Mouse (Mus musculus) ES-Bruce4 (cell line): Measurements from ENCODE around the gene Ifi27l2a. TPM values are rescaled to one million over a fixed set of nuclear protein-coding genes. Genes with fewer than 3 reads are reported as not detected.

Experiments used
- H3K27ac ChIP-seq: 2 replicates; pipeline ENCODE4 v1.5.1; 2012; ENCODE audit warnings: low read length, inconsistent platforms; ENCODE audit not compliant: insufficient read depth
- H3K27me3 ChIP-seq: 2 replicates; pipeline ENCODE4 v1.6.1; 2012; ENCODE audit warnings: mild to moderate bottlenecking, low read length, inconsistent platforms; ENCODE audit not compliant: control insufficient read depth, poor library complexity, insufficient read depth, severe bottlenecking
- H3K36me3 ChIP-seq: 2 replicates; pipeline ENCODE4 v1.6.1; 2012; ENCODE audit warnings: inconsistent platforms, mild to moderate bottlenecking, low read length, moderate library complexity; ENCODE audit not compliant: control insufficient read depth, poor library complexity, insufficient read depth, severe bottlenecking
- H3K4me1 ChIP-seq: one replicate; pipeline ENCODE4 v1.8.1; 2011; ENCODE audit warnings: low read length; ENCODE audit not compliant: control insufficient read depth, insufficient read depth
- H3K4me3 ChIP-seq: 2 replicates; pipeline ENCODE4 v1.5.1; 2011; ENCODE audit warnings: low read depth, mild to moderate bottlenecking, low read length
- H3K9ac ChIP-seq: 2 replicates; pipeline ENCODE4 v1.6.1; 2012; ENCODE audit warnings: low read depth, mild to moderate bottlenecking, inconsistent platforms; ENCODE audit not compliant: poor library complexity, severe bottlenecking
- H3K9me3 ChIP-seq: replicated peaks from 2 replicates; pipeline ENCODE4 v1.6.1; 2012; ENCODE audit warnings: mild to moderate bottlenecking, low read length, inconsistent platforms; ENCODE audit not compliant: control insufficient read depth, poor library complexity, insufficient read depth, severe bottlenecking
- CTCF ChIP-seq: IDR thresholded peaks from one replicate; pipeline ENCODE4 v1.8.1; 2011; ENCODE audit warnings: low read depth, low read length
- EP300 ChIP-seq: IDR thresholded peaks from 2 replicates; pipeline ENCODE4 v1.6.1; 2011; ENCODE audit warnings: low read depth, low read length; ENCODE audit not compliant: insufficient read depth
- POLR2A ChIP-seq: IDR thresholded peaks from one replicate; pipeline ENCODE4 v1.8.1; 2011; ENCODE audit warnings: low read length; ENCODE audit not compliant: insufficient read depth
- polyA plus RNA-seq: library from polyadenylated mRNA; stranded (reverse); fragments of >200 nt; gene quantifications from 2 replicates; pipeline ENCODE4 v1.2.4, GENCODE M21; 2011; ENCODE audit warnings: low read depth; ENCODE audit not compliant: missing spikeins, insufficient read depth, insufficient read length

The Ifi27l2a gene
- polyA plus RNA-seq, 1 experiment: 5.0 TPM

DNA sequence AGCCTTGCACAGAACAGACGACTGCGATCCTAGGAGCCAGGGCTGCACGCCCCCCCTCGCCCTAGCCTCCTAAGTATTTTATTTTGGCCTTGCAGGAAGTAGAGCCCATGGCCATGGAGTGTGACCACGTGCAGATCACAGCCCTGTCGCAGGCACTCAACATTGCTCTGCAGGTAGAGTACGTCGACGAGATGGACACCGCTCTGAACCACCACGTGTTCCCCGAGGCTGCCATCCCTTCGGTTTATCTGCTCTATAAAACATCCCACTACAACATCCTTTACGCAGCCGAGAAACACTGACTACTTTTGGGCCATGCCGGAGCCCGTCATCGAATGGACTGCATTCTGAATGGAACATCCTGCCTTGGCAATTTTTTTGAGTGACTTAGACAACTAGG is 39.3 kb downstream of the Ifi27l2a start:
- no peaks in the 10 kb centered on the region for H3K9me3 ChIP-seq
- peaks cover 2% of the 10 kb centered on the region for H3K4me1 ChIP-seq
- no peak overlapping the region for H3K27ac ChIP-seq
- no peaks in the 10 kb centered on the region for H3K27me3 ChIP-seq
- no peak overlapping the region for H3K4me3 ChIP-seq
- no peak overlapping the region for H3K9ac ChIP-seq
- no peak for TF ChIP-seq CTCF
- no peak for TF ChIP-seq EP300
- no peak for TF ChIP-seq POLR2A
- peaks cover 14% of the 10 kb centered on the region for H3K36me3 ChIP-seq

DNA sequence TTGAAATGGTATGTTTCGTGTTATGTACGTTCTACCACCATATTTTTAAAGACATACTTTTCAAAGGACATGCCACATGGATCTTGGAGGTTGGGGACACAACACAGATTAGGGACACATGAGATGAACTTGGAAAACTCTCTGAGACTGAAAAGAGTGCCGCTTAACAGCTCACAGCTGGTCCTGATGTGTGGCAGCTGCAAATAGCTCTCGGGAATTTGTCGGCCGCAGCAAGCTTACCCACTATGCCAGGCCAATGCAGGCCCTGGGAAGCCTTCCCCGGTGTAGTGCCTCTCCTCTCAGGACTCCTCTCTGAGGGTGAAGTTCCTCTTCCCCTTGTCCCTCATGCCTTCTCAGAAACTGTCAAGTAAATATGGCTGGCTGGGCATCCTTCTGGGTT is 46.7 kb downstream of the Ifi27l2a start:
- H3K4me1 ChIP-seq: no peaks in the 10 kb centered on the region
- no peak overlapping the region for H3K4me3 ChIP-seq
- H3K9me3 ChIP-seq: no peaks in the 10 kb centered on the region
- H3K9ac ChIP-seq: no peak overlapping the region
- H3K27me3 ChIP-seq: no peaks in the 10 kb centered on the region
- TF ChIP-seq EP300: no peak
- TF ChIP-seq CTCF: no peak
- TF ChIP-seq POLR2A: no peak
- H3K36me3 ChIP-seq: no peaks in the 10 kb centered on the region
- no peak overlapping the region for H3K27ac ChIP-seq

DNA sequence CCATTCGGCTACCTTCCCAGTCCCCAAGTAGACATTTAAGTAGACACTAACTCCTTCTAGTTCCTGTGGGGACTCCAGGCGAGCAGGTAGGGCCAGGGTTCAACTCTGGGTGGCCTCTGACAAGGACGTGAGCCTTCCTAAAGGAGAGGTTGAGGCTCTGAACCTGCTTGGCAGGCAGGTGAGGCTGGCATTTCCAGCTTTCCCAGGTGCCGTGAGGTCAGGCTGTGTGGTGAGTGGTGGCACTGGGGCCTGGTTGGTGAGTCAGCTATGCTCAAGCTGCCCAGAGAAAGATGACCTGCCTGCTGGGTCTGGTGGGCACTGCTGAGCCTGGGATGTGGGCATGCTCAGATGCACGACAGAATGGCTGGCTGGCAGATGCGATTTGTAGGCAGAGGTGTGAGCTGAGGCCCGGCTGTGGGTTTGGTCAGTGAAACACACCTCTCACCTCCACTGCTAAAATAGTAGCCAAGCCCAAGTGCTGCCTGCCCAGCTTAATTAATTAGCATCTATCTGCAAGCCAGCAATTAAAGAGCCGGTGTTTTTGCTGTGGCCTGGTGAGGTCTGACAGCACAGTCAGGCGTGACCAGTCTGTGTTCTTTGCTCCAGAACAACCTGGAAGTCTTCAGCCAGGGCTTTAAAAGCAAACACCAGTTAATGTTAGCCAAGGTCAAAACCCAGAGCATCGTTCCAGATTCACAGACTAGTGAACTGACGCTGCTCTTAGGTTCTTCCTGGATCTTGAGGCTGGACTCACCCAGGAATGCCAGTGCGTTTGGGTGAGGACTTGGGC is 47.8 kb downstream of the Ifi27l2a start:
- H3K27me3 ChIP-seq: no peaks in the 10 kb centered on the region
- no peak overlapping the region for H3K27ac ChIP-seq
- H3K4me3 ChIP-seq: no peak overlapping the region
- TF ChIP-seq POLR2A (no peak), EP300 (no peak), CTCF (no peak)
- H3K9me3 ChIP-seq: no peaks in the 10 kb centered on the region
- no peaks in the 10 kb centered on the region for H3K36me3 ChIP-seq
- H3K9ac ChIP-seq: no peak overlapping the region
- no peaks in the 10 kb centered on the region for H3K4me1 ChIP-seq

DNA sequence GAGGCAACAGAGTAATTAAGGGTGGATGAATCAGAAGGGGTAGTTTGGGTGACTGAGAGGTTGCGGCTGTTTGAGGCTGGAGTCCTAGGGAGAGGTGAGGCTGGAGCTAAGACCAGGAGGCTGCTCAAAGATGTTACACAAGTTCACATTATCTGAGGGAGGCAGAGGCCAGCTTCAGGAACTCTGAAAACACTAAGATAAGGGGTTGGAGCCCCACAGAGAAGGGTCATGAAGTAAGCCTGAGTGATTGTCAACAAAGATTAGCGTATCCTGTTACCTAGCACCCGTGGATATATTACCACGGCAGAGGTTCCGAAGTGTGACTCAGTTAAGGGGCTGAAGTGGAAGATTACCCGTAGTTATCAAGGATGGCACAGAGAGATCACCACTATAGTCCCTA is 50.0 kb downstream of the Ifi27l2a start:
- no peak overlapping the region for H3K27ac ChIP-seq
- TF ChIP-seq EP300: no peak
- TF ChIP-seq CTCF: no peak
- no peak for TF ChIP-seq POLR2A
- no peaks in the 10 kb centered on the region for H3K9me3 ChIP-seq
- no peak overlapping the region for H3K4me3 ChIP-seq
- no peaks in the 10 kb centered on the region for H3K4me1 ChIP-seq
- no peaks in the 10 kb centered on the region for H3K27me3 ChIP-seq
- H3K9ac ChIP-seq: no peak overlapping the region
- no peaks in the 10 kb centered on the region for H3K36me3 ChIP-seq

Other genes with a start within 250 kb of the Ifi27l2a start
- not detected in 2 replicates for gene Prima1, start 201.5 kb downstream of the Ifi27l2a start, polyA plus RNA-seq
- not detected in 2 replicates for gene Fam181a, start 132.7 kb downstream of the Ifi27l2a start, polyA plus RNA-seq
- not detected in 2 replicates for gene Asb2, start 87.7 kb downstream of the Ifi27l2a start, polyA plus RNA-seq
- gene Otub2, start 55.0 kb downstream of the Ifi27l2a start, polyA plus RNA-seq: 5.5 and 6.3 TPM in 2 replicates
- gene 9330161L09Rik, start 35.9 kb downstream of the Ifi27l2a start, polyA plus RNA-seq: 0.67 and 1.8 TPM in 2 replicates
- gene Ddx24, start 17.9 kb downstream of the Ifi27l2a start, polyA plus RNA-seq: 83.6 and 86.5 TPM in 2 replicates
- 2.1 and 3.1 TPM in 2 replicates for gene Ifi27, start 9.5 kb downstream of the Ifi27l2a start, polyA plus RNA-seq
- not detected in 2 replicates for gene Ifi27l2b, start 13.5 kb upstream of the Ifi27l2a start, polyA plus RNA-seq
- gene Ppp4r4, start 88.6 kb upstream of the Ifi27l2a start, polyA plus RNA-seq: 20.8 and 25.7 TPM in 2 replicates
- gene Serpina10, start 187.8 kb upstream of the Ifi27l2a start, polyA plus RNA-seq: not detected in 2 replicates
- not detected in 2 replicates for gene Serpina6, start 213.5 kb upstream of the Ifi27l2a start, polyA plus RNA-seq
- not detected in 2 replicates for gene Serpina16, start 232.5 kb upstream of the Ifi27l2a start, polyA plus RNA-seq